Mouse (Mus musculus): ENCODE results near the gene Pxmp4. TPM values are rescaled to one million over a fixed set of nuclear protein-coding genes. Genes with fewer than 3 reads are reported as not detected.

The Pxmp4 gene
- polyA plus RNA-seq, 1 experiment, result 28.8 TPM

DNA sequence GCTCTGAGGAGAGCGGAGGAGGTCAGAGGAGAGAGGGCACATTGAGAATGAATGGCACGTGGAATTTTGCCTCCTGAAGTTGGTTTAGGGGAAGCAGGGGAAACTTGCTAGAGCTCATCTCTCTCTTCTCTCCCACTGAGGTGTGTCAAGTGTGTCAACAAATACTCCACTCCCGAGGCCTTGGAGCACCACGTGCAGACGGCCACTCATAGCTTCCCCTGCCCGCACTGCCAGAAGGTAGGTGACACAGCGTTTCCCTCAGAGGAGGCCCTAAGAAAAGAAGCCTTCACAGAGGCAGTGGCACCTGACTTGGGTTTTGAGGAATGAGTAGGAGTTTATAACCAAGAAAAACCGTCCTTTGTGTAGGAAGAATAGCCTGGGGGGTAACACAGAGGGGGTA lies 37.7 kb upstream of the Pxmp4 start:
- Histone ChIP-seq H3K27me3 (ENCODE audit: control insufficient read depth, insufficient read depth, low read length) (no peaks in the 10 kb centered on the region), H3K36me3 (ENCODE audit: control insufficient read depth, insufficient read depth, low read length) (peaks cover 4% of the 10 kb centered on the region; the same call in 1 of the 2 replicates), H3K27ac (ENCODE audit: insufficient read depth, low read depth, low read length) (no peak overlapping the region), H3K4me3 (ENCODE audit: low read depth, low read length) (no peak overlapping the region), H3K4me1 (ENCODE audit: control insufficient read depth, insufficient read depth, insufficient read length, low read length) (peaks cover 11% of the 10 kb centered on the region)
- no peak for TF ChIP-seq CTCF (IDR thresholded peaks at IDR 0.05; ENCODE audit: extremely low read depth, insufficient read length, insufficient replicate concordance, low read depth, low read length)
- TF ChIP-seq POLR2A (IDR thresholded peaks at IDR 0.05; ENCODE audit: low read depth, low read length), result no peak
- WGBS, result 43% methylated on average over 8 of the region's 8 CpGs

DNA sequence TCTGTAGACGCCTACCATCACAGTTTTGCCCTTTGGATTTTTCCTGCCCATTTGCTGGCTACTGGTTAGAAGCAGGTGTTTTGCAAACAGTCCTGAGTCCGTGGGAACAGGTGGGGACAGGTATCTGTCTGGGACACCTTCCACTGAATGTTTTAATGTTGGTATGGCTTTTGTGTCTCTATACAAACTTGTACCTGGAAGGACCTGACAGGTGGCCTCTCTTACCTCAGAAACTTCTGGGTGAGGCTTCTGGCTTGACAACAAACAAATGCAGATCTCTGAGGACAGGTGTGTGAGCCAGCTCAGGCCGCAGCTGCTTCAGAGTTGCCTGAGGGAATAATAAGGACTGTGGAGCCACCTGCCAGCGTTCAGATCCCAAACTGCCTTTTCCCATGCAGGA lies 35.6 kb upstream of the Pxmp4 start:
- WGBS, result 34% methylated on average over 4 of the region's 4 CpGs
- Histone ChIP-seq H3K4me3 (ENCODE audit: low read depth, low read length) (no peak overlapping the region), H3K4me1 (ENCODE audit: control insufficient read depth, insufficient read depth, insufficient read length, low read length) (peaks cover 12% of the 10 kb centered on the region), H3K36me3 (ENCODE audit: control insufficient read depth, insufficient read depth, low read length) (peaks cover 4% of the 10 kb centered on the region; the same call in 1 of the 2 replicates), H3K27ac (ENCODE audit: insufficient read depth, low read depth, low read length) (peak overlapping the region; percentile 74), H3K27me3 (ENCODE audit: control insufficient read depth, insufficient read depth, low read length) (no peaks in the 10 kb centered on the region)
- TF ChIP-seq POLR2A (IDR thresholded peaks at IDR 0.05; ENCODE audit: low read depth, low read length) (no peak), CTCF (IDR thresholded peaks at IDR 0.05; ENCODE audit: extremely low read depth, insufficient read length, insufficient replicate concordance, low read depth, low read length) (no peak)

DNA sequence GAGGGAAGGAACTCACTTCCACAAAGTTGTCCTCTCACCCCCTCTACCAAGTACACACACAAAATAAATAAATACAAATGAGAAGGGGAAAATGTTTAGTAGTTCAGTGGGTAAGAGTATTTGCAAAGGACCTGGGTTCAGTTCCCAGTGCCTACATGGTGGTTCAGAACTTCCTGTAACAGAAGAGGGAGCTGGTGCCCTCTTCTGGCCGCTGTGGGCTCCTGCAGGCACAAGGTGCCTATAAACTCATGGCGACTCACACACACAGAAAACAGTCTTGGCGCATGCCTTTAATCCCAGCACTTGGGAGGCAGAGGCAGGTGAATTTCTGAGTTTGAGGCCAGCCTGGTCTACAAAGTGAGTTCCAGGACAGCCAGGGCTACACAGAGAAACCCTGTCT lies 35.0 kb upstream of the Pxmp4 start:
- TF ChIP-seq POLR2A (IDR thresholded peaks at IDR 0.05; ENCODE audit: low read depth, low read length) (no peak), CTCF (IDR thresholded peaks at IDR 0.05; ENCODE audit: extremely low read depth, insufficient read length, insufficient replicate concordance, low read depth, low read length) (peak; percentile 10; the same call in 1 of the 2 replicates)
- peaks cover 16% of the 10 kb centered on the region for H3K4me1 ChIP-seq (ENCODE audit: control insufficient read depth, insufficient read depth, insufficient read length, low read length)
- H3K27me3 ChIP-seq (ENCODE audit: control insufficient read depth, insufficient read depth, low read length), result no peaks in the 10 kb centered on the region
- WGBS, result 87% methylated on average over 3 of the region's 3 CpGs
- H3K36me3 ChIP-seq (ENCODE audit: control insufficient read depth, insufficient read depth, low read length), result peaks cover 4% of the 10 kb centered on the region; the same call in 1 of the 2 replicates
- H3K4me3 ChIP-seq (ENCODE audit: low read depth, low read length), result no peak overlapping the region
- H3K27ac ChIP-seq (ENCODE audit: insufficient read depth, low read depth, low read length), result no peak overlapping the region

DNA sequence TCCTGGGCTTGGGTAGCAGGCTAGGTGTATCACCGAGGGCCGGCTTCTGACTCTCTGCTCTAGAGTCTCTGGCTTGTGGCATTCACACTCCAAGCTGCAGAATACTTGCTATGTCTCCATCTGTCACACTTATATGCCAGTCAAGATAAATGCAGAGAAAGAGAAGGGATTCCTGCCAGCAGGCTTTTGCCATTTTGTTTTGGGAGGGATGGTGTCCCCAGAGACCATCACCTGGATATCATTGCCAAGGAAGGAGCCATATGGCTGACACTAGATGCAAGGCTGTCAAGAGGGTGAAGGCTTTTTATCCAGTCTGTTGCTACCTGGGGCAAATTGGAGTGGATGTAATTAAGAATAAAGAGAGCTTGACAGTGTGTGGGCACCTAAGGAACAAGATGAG lies 32.3 kb upstream of the Pxmp4 start:
- Histone ChIP-seq H3K27me3 (ENCODE audit: control insufficient read depth, insufficient read depth, low read length) (no peaks in the 10 kb centered on the region), H3K4me1 (ENCODE audit: control insufficient read depth, insufficient read depth, insufficient read length, low read length) (peaks cover 10% of the 10 kb centered on the region), H3K4me3 (ENCODE audit: low read depth, low read length) (no peak overlapping the region), H3K27ac (ENCODE audit: insufficient read depth, low read depth, low read length) (no peak overlapping the region), H3K36me3 (ENCODE audit: control insufficient read depth, insufficient read depth, low read length) (peaks cover 4% of the 10 kb centered on the region; the same call in 1 of the 2 replicates)
- TF ChIP-seq POLR2A (IDR thresholded peaks at IDR 0.05; ENCODE audit: low read depth, low read length) (no peak), CTCF (IDR thresholded peaks at IDR 0.05; ENCODE audit: extremely low read depth, insufficient read length, insufficient replicate concordance, low read depth, low read length) (no peak)
- 98% methylated on average over 2 of the region's 2 CpGs for WGBS

DNA sequence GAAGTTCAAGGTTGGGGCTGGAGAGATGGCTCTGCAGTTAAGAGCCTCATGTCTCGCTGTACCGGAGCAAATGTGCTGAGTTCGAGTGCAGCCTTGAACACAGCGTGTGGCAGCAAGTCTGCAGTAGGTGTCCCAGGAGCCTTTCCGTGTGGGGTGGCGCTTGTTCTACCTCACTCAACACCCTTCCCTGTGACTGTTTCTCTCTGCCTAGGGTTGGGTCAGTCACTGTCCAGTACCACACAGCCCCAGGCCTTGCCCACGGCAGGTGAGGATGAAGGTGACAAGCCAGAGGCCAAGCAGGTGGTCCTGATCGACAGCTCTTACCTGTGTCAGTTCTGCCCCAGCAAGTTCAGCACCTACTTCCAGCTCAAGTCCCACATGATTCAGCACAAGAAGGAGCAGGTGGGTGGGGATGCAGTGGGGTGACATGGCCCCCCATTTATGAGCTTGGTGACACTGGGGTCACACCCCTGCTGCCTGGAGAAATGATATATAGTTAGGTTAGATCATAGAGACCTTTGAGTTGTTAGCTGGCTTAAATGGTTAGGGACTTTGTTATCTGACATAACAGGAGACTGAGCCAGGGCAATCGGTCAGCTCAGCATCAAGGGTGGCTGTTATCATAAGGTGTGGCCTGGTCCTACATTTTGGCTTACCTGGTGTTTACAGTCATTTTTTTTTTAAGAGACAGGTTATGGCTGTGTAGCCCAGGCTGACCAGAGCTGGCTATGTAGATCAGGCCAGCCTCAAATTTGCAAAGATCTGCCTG lies 30.6 kb upstream of the Pxmp4 start:
- Histone ChIP-seq H3K27ac (ENCODE audit: insufficient read depth, low read depth, low read length) (no peak overlapping the region), H3K4me1 (ENCODE audit: control insufficient read depth, insufficient read depth, insufficient read length, low read length) (peaks cover 4% of the 10 kb centered on the region), H3K36me3 (ENCODE audit: control insufficient read depth, insufficient read depth, low read length) (peaks cover 6% of the 10 kb centered on the region; the same call in 1 of the 2 replicates), H3K4me3 (ENCODE audit: low read depth, low read length) (no peak overlapping the region), H3K27me3 (ENCODE audit: control insufficient read depth, insufficient read depth, low read length) (no peaks in the 10 kb centered on the region)
- 75% methylated on average over 9 of the region's 9 CpGs for WGBS
- no peak for TF ChIP-seq POLR2A (IDR thresholded peaks at IDR 0.05; ENCODE audit: low read depth, low read length)
- TF ChIP-seq CTCF (IDR thresholded peaks at IDR 0.05; ENCODE audit: extremely low read depth, insufficient read length, insufficient replicate concordance, low read depth, low read length), result no peak

DNA sequence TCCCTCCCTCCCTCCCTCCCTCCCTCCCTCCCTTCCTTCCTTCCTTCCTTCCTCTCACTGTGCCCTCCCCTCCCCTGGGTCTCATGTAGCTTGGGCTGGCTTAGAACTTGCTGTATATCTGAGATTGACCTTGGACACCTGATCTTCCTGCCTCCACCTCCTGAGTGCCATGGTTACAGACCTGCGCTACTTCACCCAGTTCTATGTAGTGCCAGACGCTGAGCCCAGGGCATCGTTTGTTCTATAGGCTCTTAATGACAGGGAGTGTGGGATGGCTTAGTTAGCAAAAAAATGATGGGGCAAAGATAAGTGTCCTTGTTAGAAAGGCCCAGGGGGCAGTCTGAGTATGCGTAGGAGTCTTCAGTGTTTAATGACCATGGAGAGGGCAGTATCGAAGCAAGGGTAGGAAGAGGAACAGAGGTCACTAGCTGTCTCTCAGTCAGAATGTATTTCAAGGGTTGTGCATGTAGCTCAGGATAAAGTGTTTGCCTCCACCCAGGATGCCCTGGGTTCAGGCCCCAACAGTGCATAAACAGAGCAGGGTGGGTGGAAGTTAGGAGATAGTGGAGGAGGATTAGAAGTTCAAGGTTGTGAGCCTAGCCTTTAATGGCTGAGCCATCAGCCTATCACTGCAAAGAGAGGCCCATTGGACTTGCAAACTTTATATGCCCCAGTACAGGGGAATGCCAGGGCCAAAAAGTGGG lies 29.7 kb upstream of the Pxmp4 start:
- no peak overlapping the region for H3K27ac ChIP-seq (ENCODE audit: insufficient read depth, low read depth, low read length)
- 74% methylated on average over 5 of the region's 5 CpGs for whole genome bisulfite sequencing
- H3K27me3 ChIP-seq (ENCODE audit: control insufficient read depth, insufficient read depth, low read length), result no peaks in the 10 kb centered on the region
- peaks cover 4% of the 10 kb centered on the region for H3K4me1 ChIP-seq (ENCODE audit: control insufficient read depth, insufficient read depth, insufficient read length, low read length)
- H3K36me3 ChIP-seq (ENCODE audit: control insufficient read depth, insufficient read depth, low read length), result peaks cover 4% of the 10 kb centered on the region; the same call in 1 of the 2 replicates
- TF ChIP-seq POLR2A (IDR thresholded peaks at IDR 0.05; ENCODE audit: low read depth, low read length) (no peak), CTCF (IDR thresholded peaks at IDR 0.05; ENCODE audit: extremely low read depth, insufficient read length, insufficient replicate concordance, low read depth, low read length) (no peak)
- H3K4me3 ChIP-seq (ENCODE audit: low read depth, low read length), result no peak overlapping the region

DNA sequence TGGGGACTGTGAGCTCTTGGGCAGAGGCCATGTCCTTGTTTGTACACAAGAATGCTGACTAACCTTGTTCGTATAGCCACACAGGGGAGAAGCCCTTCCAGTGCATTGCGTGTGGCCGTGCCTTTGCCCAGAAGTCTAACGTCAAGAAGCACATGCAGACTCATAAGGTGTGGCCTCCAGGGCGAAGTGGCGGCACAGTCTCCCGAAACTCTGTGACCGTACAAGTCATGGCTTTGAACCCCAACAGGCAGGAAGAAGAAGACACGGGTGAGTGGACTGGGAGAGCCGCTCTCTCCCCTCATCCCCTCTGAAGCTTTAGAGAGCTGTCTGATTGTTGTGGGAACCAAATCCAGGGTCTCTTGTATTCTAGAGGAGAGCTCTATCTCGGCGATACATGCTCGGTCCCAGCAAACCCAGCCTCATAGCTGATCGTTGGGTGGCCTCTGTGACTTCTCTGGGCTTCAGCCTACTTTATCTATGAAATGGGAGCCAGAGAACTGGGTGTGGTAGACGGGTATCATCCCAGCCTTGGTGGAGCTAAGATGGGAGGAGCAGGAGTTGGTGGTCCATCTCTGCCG lies 28.8 kb upstream of the Pxmp4 start:
- peaks cover 1% of the 10 kb centered on the region; the same call in 1 of the 2 replicates for H3K36me3 ChIP-seq (ENCODE audit: control insufficient read depth, insufficient read depth, low read length)
- H3K27ac ChIP-seq (ENCODE audit: insufficient read depth, low read depth, low read length), result no peak overlapping the region
- H3K4me3 ChIP-seq (ENCODE audit: low read depth, low read length), result no peak overlapping the region
- TF ChIP-seq CTCF (IDR thresholded peaks at IDR 0.05; ENCODE audit: extremely low read depth, insufficient read length, insufficient replicate concordance, low read depth, low read length), result no peak
- no peak for TF ChIP-seq POLR2A (IDR thresholded peaks at IDR 0.05; ENCODE audit: low read depth, low read length)
- no peaks in the 10 kb centered on the region for H3K27me3 ChIP-seq (ENCODE audit: control insufficient read depth, insufficient read depth, low read length)
- peaks cover 4% of the 10 kb centered on the region for H3K4me1 ChIP-seq (ENCODE audit: control insufficient read depth, insufficient read depth, insufficient read length, low read length)
- WGBS, result 92% methylated on average over 16 of the region's 16 CpGs
